Mouse (Mus musculus) kidney, embryonic 14.5 days (tissue): ENCODE measurements around the gene Hsd17b1. TPM values are rescaled to one million over a fixed set of nuclear protein-coding genes. Genes with fewer than 3 reads are reported as not detected.

ENCODE experiments used
- ATAC-seq: fragments of 200-750 bp; cut with Nextera tagmentation; 2 replicates; pipeline ENCODE4 v1.8.0; 2017; ENCODE audit warnings: moderate number of reproducible peaks, mild to moderate bottlenecking, moderate TSS enrichment, moderate library complexity; ENCODE audit not compliant: low FRiP score, low TSS enrichment
- H3K27ac ChIP-seq: fragments of 300-500 bp; sonication (generic); 2 replicates; pipeline ENCODE4 v1.5.1; 2014; ENCODE audit warnings: low read depth, mild to moderate bottlenecking, low read length, moderate library complexity, mixed read lengths
- H3K27me3 ChIP-seq: fragments of 300-500 bp; sonication (generic); 2 replicates; pipeline ENCODE4 v1.6.1; 2014; ENCODE audit warnings: mild to moderate bottlenecking, low read length; ENCODE audit not compliant: control insufficient read depth, insufficient read depth
- H3K36me3 ChIP-seq: fragments of 300-500 bp; sonication (generic); 2 replicates; pipeline ENCODE4 v1.6.1; 2014; ENCODE audit warnings: low read length, mixed read lengths; ENCODE audit not compliant: control insufficient read depth, insufficient read depth
- H3K4me1 ChIP-seq: fragments of 300-500 bp; sonication (generic); 2 replicates; pipeline ENCODE4 v1.6.1; 2014; ENCODE audit warnings: low read length, mixed read lengths; ENCODE audit not compliant: control insufficient read depth, insufficient read depth
- H3K4me2 ChIP-seq: fragments of 300-500 bp; sonication (generic); replicated peaks from 2 replicates; pipeline ENCODE4 v1.6.1; 2014; ENCODE audit warnings: low read depth, mild to moderate bottlenecking, low read length
- H3K4me3 ChIP-seq: fragments of 300-500 bp; sonication (generic); 2 replicates; pipeline ENCODE4 v1.5.1; 2014; ENCODE audit warnings: mild to moderate bottlenecking, low read length
- H3K9ac ChIP-seq: fragments of 300-500 bp; sonication (generic); 2 replicates; pipeline ENCODE4 v1.6.1; 2014; ENCODE audit warnings: low read depth, mild to moderate bottlenecking, low read length, moderate library complexity
- H3K9me3 ChIP-seq: fragments of 300-500 bp; sonication (generic); 2 replicates; pipeline ENCODE4 v1.6.1; 2016; ENCODE audit warnings: low read length; ENCODE audit not compliant: control insufficient read depth
- WGBS: fragments of 180-500 bp; shearing (Covaris S2); extraction: QIAGEN DNeasy Blood & Tissue Kit; methylation state at CpG from one replicate; pipeline ENCODE4 v1.1.7; 2014; 5-methylcytosine and 5-hydroxymethylcytosine counted together
- polyA plus RNA-seq: library from polyadenylated mRNA; unstranded; fragments of >200 nt; fragmentation: Nextera tagmentation; extraction: Ambion mirVana; gene quantifications from 2 replicates; pipeline ENCODE4 v1.2.1, GENCODE M21; 2014

Gene Hsd17b1
- polyA plus RNA-seq, 1 experiment from 2014 or later: 0.16 TPM

DNA sequence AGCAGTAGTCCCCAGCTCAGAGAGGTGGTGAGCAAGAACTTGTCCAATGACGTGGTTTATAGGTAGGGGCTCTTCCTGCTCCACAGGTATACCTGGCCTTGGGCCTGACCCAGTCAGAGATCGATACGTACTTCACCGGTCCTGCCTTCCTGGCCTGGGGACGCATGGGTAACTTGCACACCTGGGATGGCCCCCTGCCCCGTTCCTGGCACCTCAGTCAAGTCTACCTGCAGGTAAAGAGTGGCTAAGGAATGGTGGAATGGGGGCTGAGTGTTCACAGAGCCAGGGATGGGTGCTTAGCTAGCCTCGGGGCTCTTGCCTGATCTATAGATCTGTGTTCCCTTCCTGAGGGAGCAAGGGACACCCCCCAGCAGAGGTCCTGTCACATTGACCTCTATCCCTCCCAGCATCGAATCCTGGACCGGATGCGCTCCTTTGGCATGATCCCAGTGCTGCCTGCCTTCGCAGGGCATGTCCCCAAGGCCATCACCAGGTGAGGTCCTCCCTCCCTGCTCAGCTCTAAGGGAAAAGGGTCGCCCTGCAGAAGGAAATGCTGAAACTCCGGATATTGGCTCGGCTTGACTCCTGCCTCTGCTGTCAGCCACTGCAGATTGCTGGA lies 6.3 kb upstream of the Hsd17b1 start:
- Histone ChIP-seq H3K4me3 (no peak overlapping the region), H3K36me3 (no peaks in the 10 kb centered on the region), H3K4me1 (0 out of 2 replicates have a peak, but pooled peaks cover 4% of the 10 kb centered on the region), H3K9me3 (no peaks in the 10 kb centered on the region), H3K27me3 (0 out of 2 replicates have a peak, but pooled peaks cover 7% of the 10 kb centered on the region), H3K27ac (no peak overlapping the region), H3K9ac (no peak overlapping the region), H3K4me2 (no peak overlapping the region)
- 69% methylated on average over 14 of the region's 14 CpGs for WGBS
- no peak for ATAC-seq

DNA sequence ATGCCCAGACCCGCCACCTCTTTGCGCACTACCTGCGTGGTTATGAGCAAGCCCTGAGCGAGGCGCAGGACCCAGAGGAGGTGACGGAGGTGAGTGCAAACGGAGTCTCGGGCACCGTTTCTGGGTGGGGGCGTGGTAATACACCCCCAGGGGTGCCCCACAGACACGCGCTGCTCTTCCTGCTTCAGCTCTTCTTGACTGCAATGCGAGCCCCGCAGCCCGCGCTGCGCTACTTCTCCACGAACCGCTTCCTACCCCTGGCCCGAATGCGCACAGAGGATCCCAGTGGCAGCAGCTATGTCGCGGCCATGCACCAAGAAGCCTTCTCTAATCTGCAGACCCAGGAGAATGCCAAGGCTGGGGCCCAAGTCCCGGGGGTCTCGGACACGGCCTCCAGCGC lies 1.5 kb downstream of the Hsd17b1 start:
- Histone ChIP-seq H3K27me3 (peaks cover 43% of the 10 kb centered on the region), H3K27ac (no peak overlapping the region), H3K9ac (no peak overlapping the region; the same call in 1 of the 2 replicates), H3K4me2 (peak overlapping the region; percentile 8), H3K4me1 (peaks cover 14% of the 10 kb centered on the region), H3K9me3 (no peaks in the 10 kb centered on the region), H3K4me3 (peak overlapping the region; percentile 4), H3K36me3 (no peaks in the 10 kb centered on the region)
- no peak for ATAC-seq
- WGBS: 5% methylated on average over 25 of the region's 27 CpGs

DNA sequence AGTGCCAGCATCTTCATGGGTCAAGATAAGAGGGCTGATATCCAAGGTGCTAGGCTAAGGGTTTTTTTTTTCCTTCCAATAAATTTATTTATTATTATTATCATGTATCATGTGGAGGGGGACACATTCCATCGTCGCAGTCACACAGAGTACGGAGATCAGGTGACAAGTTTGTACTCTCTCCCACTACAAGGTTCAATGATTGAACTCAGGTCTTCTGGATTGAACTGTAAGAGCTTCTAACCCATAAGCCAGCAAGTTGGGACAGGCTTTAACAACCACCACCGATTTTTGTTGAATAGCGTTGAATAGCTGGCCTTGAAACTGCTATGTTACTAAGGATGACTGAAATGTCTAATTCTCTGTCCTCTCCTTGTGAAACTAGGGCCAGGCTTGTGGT lies 2.2 kb downstream of the Hsd17b1 start:
- ATAC-seq: no peak
- Histone ChIP-seq H3K9me3 (no peaks in the 10 kb centered on the region), H3K27me3 (peaks cover 43% of the 10 kb centered on the region), H3K27ac (no peak overlapping the region), H3K9ac (no peak overlapping the region), H3K4me3 (no peak overlapping the region), H3K4me2 (no peak overlapping the region), H3K36me3 (0 out of 2 replicates have a peak, but pooled peaks cover 1% of the 10 kb centered on the region), H3K4me1 (peaks cover 14% of the 10 kb centered on the region)
- WGBS: 66% methylated on average over 5 of the region's 5 CpGs

- Histone ChIP-seq H3K27me3 (peaks cover 43% of the 10 kb centered on the region), H3K4me1 (peaks cover 14% of the 10 kb centered on the region), H3K4me3 (peak overlapping the region; percentile 84), H3K27ac (peak overlapping the region; percentile 14; the same call in 1 of the 2 replicates), H3K36me3 (0 out of 2 replicates have a peak, but pooled peaks cover 6% of the 10 kb centered on the region), H3K9ac (peak overlapping the region; percentile 51; the same call in 1 of the 2 replicates), H3K4me2 (peak overlapping the region; percentile 97), H3K9me3 (no peaks in the 10 kb centered on the region)
- no peak for ATAC-seq
- WGBS: 6% methylated on average over 10 of the region's 10 CpGs
These were observed 3.4 kb downstream of the Hsd17b1 start for GRCm38 (mm10) chr11:101081659-101082058.

- H3K9ac ChIP-seq: peak within 1 kb of the TSS; percentile 94
- peak within 1 kb of the TSS; percentile 84 for H3K4me3 ChIP-seq
- ATAC-seq: peak; percentile 90
- peaks cover 14% of the 10 kb centered on the region for H3K4me1 ChIP-seq
- H3K27me3 ChIP-seq: peaks cover 40% of the 10 kb centered on the region
- no peaks in the 10 kb centered on the region for H3K9me3 ChIP-seq
- H3K27ac ChIP-seq: peak within 1 kb of the TSS; percentile 90
- H3K4me2 ChIP-seq: peak within 1 kb of the TSS; percentile 97
- H3K36me3 ChIP-seq: 0 out of 2 replicates have a peak, but pooled peaks cover 6% of the 10 kb centered on the region
- under 1% methylated on average over 51 of the region's 51 CpGs for WGBS
These were observed 4.2 kb downstream of the Hsd17b1 start, which contains the start of gene Coasy for GRCm38 (mm10) chr11:101082208-101083082. Gene Coasy, plus strand, starts transcription at chr11:101082565.

DNA sequence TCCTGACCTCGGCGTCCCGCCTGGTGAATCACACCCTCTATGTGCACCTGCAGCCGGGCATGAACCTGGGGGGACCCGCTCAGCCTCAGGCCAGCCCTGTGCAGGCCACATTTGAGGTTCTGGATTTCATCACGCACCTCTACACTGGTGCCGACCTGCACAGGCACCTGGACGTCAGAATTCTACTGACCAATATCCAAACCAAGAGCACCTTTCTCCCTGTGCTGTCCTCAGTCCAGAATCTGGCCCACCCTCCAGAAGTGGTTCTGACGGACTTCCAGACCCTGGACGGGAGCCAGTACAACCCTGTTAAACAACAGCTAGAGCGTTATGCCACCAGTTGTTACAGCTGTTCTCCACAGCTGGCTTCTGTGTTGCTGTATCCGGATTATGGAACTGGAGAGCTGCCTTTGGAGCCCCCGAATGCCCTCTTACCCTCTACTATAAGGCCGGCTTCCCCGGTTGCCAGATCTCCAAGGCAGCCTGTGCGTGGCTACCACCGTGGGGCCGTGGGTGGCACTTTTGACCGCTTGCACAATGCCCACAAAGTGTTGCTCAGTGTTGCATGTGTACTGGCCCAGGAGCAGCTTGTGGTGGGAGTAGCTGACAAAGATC lies 5.0 kb downstream of the Hsd17b1 start:
- H3K9me3 ChIP-seq: no peaks in the 10 kb centered on the region
- peak overlapping the region; percentile 94 for H3K9ac ChIP-seq
- peaks cover 33% of the 10 kb centered on the region for H3K27me3 ChIP-seq
- peak overlapping the region; percentile 97 for H3K4me2 ChIP-seq
- 0 out of 2 replicates have a peak, but pooled peaks cover 6% of the 10 kb centered on the region for H3K36me3 ChIP-seq
- no peak for ATAC-seq
- peak overlapping the region; percentile 84 for H3K4me3 ChIP-seq
- peak overlapping the region; percentile 90; the same call in 1 of the 2 replicates for H3K27ac ChIP-seq
- WGBS: 32% methylated on average over 19 of the region's 19 CpGs
- H3K4me1 ChIP-seq: peaks cover 21% of the 10 kb centered on the region

GRCm38 (mm10) chr11:101084246-101084645 lies 6.0 kb downstream of the Hsd17b1 start:
- Histone ChIP-seq H3K27me3 (peaks cover 22% of the 10 kb centered on the region), H3K27ac (no peak overlapping the region), H3K4me2 (no peak overlapping the region), H3K4me3 (no peak overlapping the region), H3K36me3 (peaks cover 12% of the 10 kb centered on the region), H3K4me1 (peaks cover 21% of the 10 kb centered on the region), H3K9me3 (no peaks in the 10 kb centered on the region), H3K9ac (no peak overlapping the region)
- WGBS: 84% methylated on average over 14 of the region's 14 CpGs
- no peak for ATAC-seq

DNA sequence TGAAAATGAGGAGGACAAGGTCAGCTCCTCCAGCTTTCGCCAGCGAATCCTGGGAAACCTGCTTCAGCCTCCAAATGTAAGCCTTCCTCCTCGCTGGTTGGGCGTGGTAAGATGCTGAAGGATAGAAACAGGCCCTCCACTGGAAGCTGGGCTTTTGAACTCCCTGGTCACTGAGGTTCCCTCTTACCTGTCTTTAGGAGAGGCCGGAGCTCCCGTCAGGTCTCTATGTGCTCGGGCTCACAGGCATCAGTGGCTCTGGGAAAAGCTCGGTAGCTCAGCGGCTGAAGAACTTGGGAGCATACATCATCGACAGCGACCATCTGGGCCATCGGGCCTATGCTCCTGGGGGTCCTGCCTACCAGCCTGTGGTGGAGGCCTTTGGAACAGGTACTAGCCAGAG lies 6.6 kb downstream of the Hsd17b1 start:
- no peak overlapping the region for H3K4me2 ChIP-seq
- H3K27ac ChIP-seq: no peak overlapping the region
- ATAC-seq: no peak
- no peak overlapping the region for H3K4me3 ChIP-seq
- H3K36me3 ChIP-seq: peaks cover 18% of the 10 kb centered on the region
- no peaks in the 10 kb centered on the region for H3K9me3 ChIP-seq
- WGBS: 95% methylated on average over 12 of the region's 12 CpGs
- H3K4me1 ChIP-seq: peaks cover 20% of the 10 kb centered on the region
- H3K27me3 ChIP-seq: peaks cover 17% of the 10 kb centered on the region
- H3K9ac ChIP-seq: no peak overlapping the region
